Mouse (Mus musculus) liver, postnatal 0 days (tissue): ENCODE measurements at regions not wholly inside any gene's neighbourhood (a gene's known extent, or its start where the extent isn't known, plus 50 kb on each side); places are given as distances from the start of the nearest gene placed in this dataset.

Experiments used
- CTCF ChIP-seq: sonication (generic); IDR thresholded peaks from 2 replicates; pipeline ENCODE4 v1.5.1; 2016; ENCODE audit warnings: antibody characterized with exemption, low read depth
- EP300 ChIP-seq: IDR thresholded peaks from 2 replicates; pipeline ENCODE4 v1.6.1; 2016; ENCODE audit warnings: antibody characterized with exemption, low read depth, mild to moderate bottlenecking

GRCm38 (mm10) chr14:76816666-76817065 lies 219.9 kb upstream of the Ccdc122 start:
- TF ChIP-seq CTCF: peak; percentile 32
- TF ChIP-seq EP300: no peak
